Mouse (Mus musculus) myocyte (in vitro differentiated cells): Measurements from ENCODE around the gene Paxx.
A peak's percentile ranks its signal among the peaks of the same experiment; 100 is the strongest.

Source experiments
- POLR2A ChIP-seq: IDR thresholded peaks from one replicate; pipeline ENCODE4 v1.6.1; 2011; ENCODE audit warnings: low read depth, mild to moderate bottlenecking, control low read depth, moderate library complexity; ENCODE audit not compliant: insufficient read length
- USF1 ChIP-seq: IDR thresholded peaks from one replicate; pipeline ENCODE4 v1.6.1; 2011; ENCODE audit warnings: low read depth, mild to moderate bottlenecking, control low read depth, moderate library complexity

DNA sequence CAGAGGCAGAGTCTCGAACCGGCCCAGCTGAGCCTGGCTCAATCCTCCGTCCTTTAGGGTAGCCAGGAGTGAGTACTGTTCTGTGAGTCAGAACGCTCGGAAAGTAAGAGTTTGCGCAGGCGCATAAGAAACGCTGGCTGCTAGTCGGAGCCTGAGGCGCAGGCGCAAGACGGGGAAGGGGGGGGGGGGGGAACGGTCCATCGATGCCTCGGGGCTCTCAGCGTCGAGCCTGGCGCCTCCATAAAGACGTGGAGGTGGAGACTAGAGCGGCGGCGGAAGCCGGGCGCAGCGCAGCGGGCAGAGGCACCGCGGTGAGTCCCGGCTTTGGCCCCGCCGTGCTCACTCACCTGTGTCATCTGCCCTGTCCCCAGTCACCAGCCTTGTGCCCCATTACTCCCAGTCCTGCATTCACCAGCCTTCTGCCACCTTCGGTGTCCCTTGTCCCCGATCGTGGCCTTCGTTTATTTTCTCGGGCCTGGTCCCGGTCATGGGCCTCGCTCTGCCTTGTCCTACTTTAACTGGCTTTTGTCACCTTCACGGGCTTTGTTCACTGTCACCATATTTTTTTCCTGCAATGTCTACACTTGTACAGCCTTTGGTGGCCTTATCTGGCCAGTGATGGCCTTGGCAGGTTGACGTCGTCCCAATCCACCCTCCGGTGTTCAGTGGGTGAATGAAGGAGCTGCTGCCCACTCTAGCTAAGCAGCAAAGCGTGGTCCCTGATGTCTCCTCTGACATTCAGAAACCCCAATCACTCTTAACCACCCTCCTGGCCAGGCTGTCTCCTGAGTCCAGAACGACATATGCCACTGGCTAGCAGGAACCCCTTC is 39.9 kb upstream of the Paxx start, which contains the start of gene Fbxw5:
- TF ChIP-seq POLR2A, result peak; percentile 97
- TF ChIP-seq USF1, result no peak
